Mouse (Mus musculus): ENCODE results near the gene Bfsp1. TPM values are rescaled to one million over a fixed set of nuclear protein-coding genes. Genes with fewer than 3 reads are reported as not detected.

Bfsp1 gene
- under 1 TPM; 0.28 to 0.37 TPM for total RNA-seq (2021)
- long read RNA-seq, experiment 1, partial matches to known transcripts: 0 of 3 reads
- long read RNA-seq, experiment 1, other reads (novel, unspliced or antisense): 3 of 3 reads
- long read RNA-seq, experiment 2, partial matches to known transcripts: 0 of 1 reads
- long read RNA-seq, experiment 2, other reads (novel, unspliced or antisense): 1 of 1 reads

- intact Hi-C loops (cut with DNase I): no loop called here
- DNase-seq: peak; percentile 38 to 58
Observed at GRCm38 (mm10) chr2:143862484-143863231, at the start of gene Bfsp1. Bfsp1 (minus strand) TSS chr2:143863173.

GRCm38 (mm10) chr2:143912199-143912598 is 49.2 kb upstream of the Bfsp1 start:
- intact Hi-C loops (cut with DNase I): loop anchor here (5.0 kb wide), 1 partner anchor 45 kb away; no protein-coding TSS in a partner anchor
- DNase-seq: no peak

GRCm38 (mm10) chr2:143909230-143909629 is 46.3 kb upstream of the Bfsp1 start:
- intact Hi-C loops (cut with DNase I): no loop called here

GRCm38 (mm10) chr2:143904896-143905295 is 41.9 kb upstream of the Bfsp1 start:
- no peak for DNase-seq
- intact Hi-C loops (cut with DNase I): no loop called here

More at GRCm38 (mm10) chr2:143909230-143909629, 46.3 kb upstream of the Bfsp1 start:
- DNase-seq: no peak

- DNase-seq: no peak
- intact Hi-C loops (cut with DNase I): no loop called here
Observed at GRCm38 (mm10) chr2:143903376-143904045, 40.5 kb upstream of the Bfsp1 start.

GRCm38 (mm10) chr2:143900821-143901351 is 37.9 kb upstream of the Bfsp1 start:
- intact Hi-C loops (cut with DNase I): no loop called here
- DNase-seq: no peak

- no peak for DNase-seq
- intact Hi-C loops (cut with DNase I): no loop called here
Observed at GRCm38 (mm10) chr2:143899470-143900220, 36.7 kb upstream of the Bfsp1 start.

- DNase-seq: no peak
- intact Hi-C loops (cut with DNase I): no loop called here
Observed at GRCm38 (mm10) chr2:143891302-143892048, 28.5 kb upstream of the Bfsp1 start.

- intact Hi-C loops (cut with DNase I): no loop called here
- no peak for DNase-seq
Observed at GRCm38 (mm10) chr2:143889860-143890433, 27.0 kb upstream of the Bfsp1 start.

GRCm38 (mm10) chr2:143889131-143889859 is 26.3 kb upstream of the Bfsp1 start:
- intact Hi-C loops (cut with DNase I): no loop called here
- no peak for DNase-seq

- DNase-seq: no peak
- intact Hi-C loops (cut with DNase I): no loop called here
Observed at GRCm38 (mm10) chr2:143882606-143883288, 19.8 kb upstream of the Bfsp1 start.

- intact Hi-C loops (cut with DNase I): no loop called here
- no peak for DNase-seq
Observed at GRCm38 (mm10) chr2:143882002-143882401, 19.0 kb upstream of the Bfsp1 start.

- intact Hi-C loops (cut with DNase I): no loop called here
- no peak for DNase-seq
Observed at GRCm38 (mm10) chr2:143879311-143879710, 16.3 kb upstream of the Bfsp1 start.

- intact Hi-C loops (cut with DNase I): no loop called here
Observed at GRCm38 (mm10) chr2:143876929-143877632, 14.1 kb upstream of the Bfsp1 start.

GRCm38 (mm10) chr2:143876026-143876425 is 13.1 kb upstream of the Bfsp1 start:
- no peak for DNase-seq
- intact Hi-C loops (cut with DNase I): no loop called here

More at GRCm38 (mm10) chr2:143876929-143877632, 14.1 kb upstream of the Bfsp1 start:
- DNase-seq: no peak

GRCm38 (mm10) chr2:143870936-143871688 is 8.1 kb upstream of the Bfsp1 start:
- intact Hi-C loops (cut with DNase I): no loop called here
- DNase-seq: no peak

- DNase-seq: peak; percentile 62 to 66
- intact Hi-C loops (cut with DNase I): loop anchor here (1.0 to 5.0 kb wide), 4 partner anchors 45 to 353 kb away; no protein-coding TSS in a partner anchor
Observed at GRCm38 (mm10) chr2:143867326-143867725, 4.4 kb upstream of the Bfsp1 start.
